ENCODE assay signal across 19 mouse cellular contexts in genomic region chr9:12960337-12960736, GRCm38 (mm10).
DNase-seq lines count a peak whose midpoint lies in the region; ATAC-seq and TF ChIP-seq lines count a peak whose summit lies in the region.
"Had no signal": no experiment of that assay in that cellular context is flagged by ENCODE, and none has a peak within 500 bp of the region (broad histone marks: within the 10 kb centered on the region; RNA-seq: fewer than 3 reads in every experiment).

No protein-coding gene starts in this region.

- no peaks in the 10 kb centered on the region for H3K4me1 ChIP-seq in forebrain, postnatal 0 days (ENCODE audit: insufficient read depth)
- no peaks in the 10 kb centered on the region for H3K4me1 ChIP-seq in forebrain, embryonic 12.5 days
- no peaks in the 10 kb centered on the region for H3K4me1 ChIP-seq in embryonic facial prominence, embryonic 15.5 days
- H3K4me1 ChIP-seq: forebrain, embryonic 13.5 days; heart, embryonic 13.5 days; hindbrain, embryonic 15.5 days had no signal

- no peak for TF ChIP-seq CTCF in forebrain, postnatal 0 days (IDR thresholded peaks at IDR 0.05; ENCODE audit: low read depth)
- TF ChIP-seq CTCF in brain, embryonic 14.5 days (IDR thresholded peaks at IDR 0.05; ENCODE audit: borderline replicate concordance, extremely low read depth, insufficient read depth, insufficient read length), result no peak

- WGBS in forebrain, postnatal 0 days, result 59% methylated on average over 2 of the region's 2 CpGs
- 76% methylated on average over 2 of the region's 2 CpGs for WGBS in forebrain, embryonic 12.5 days
- WGBS in embryonic facial prominence, embryonic 15.5 days, result 36% methylated on average over 2 of the region's 2 CpGs

- no peak for TF ChIP-seq POLR2A in brain, embryonic 14.5 days (IDR thresholded peaks at IDR 0.05; ENCODE audit: borderline replicate concordance, extremely low read depth, insufficient read depth, insufficient read length, poor library complexity, severe bottlenecking)

- H3K27ac ChIP-seq in forebrain, postnatal 0 days (ENCODE audit: low read depth, low read length), result no peak overlapping the region
- no peak overlapping the region for H3K27ac ChIP-seq in forebrain, embryonic 12.5 days
- 0 out of 2 replicates have a peak overlapping the region, but pooled peaks have one; percentile 11 for H3K27ac ChIP-seq in embryonic facial prominence, embryonic 15.5 days (replicated peaks)
- H3K27ac ChIP-seq: forebrain, embryonic 13.5 days; heart, embryonic 13.5 days; hindbrain, embryonic 15.5 days had no signal

- H3K27me3 ChIP-seq in forebrain, postnatal 0 days (ENCODE audit: insufficient read depth, low read length), result no peaks in the 10 kb centered on the region
- no peaks in the 10 kb centered on the region for H3K27me3 ChIP-seq in forebrain, embryonic 12.5 days
- H3K27me3 ChIP-seq in embryonic facial prominence, embryonic 15.5 days, result no peaks in the 10 kb centered on the region
- H3K27me3 ChIP-seq: forebrain, embryonic 13.5 days; heart, embryonic 13.5 days; hindbrain, embryonic 15.5 days had no signal

- no peak overlapping the region for H3K4me2 ChIP-seq in forebrain, postnatal 0 days (ENCODE audit: low read depth)
- H3K4me2 ChIP-seq in forebrain, embryonic 12.5 days, result no peak overlapping the region
- H3K4me2 ChIP-seq in embryonic facial prominence, embryonic 15.5 days (replicated peaks), result no peak overlapping the region
- H3K4me2 ChIP-seq: forebrain, embryonic 13.5 days; heart, embryonic 13.5 days; hindbrain, embryonic 15.5 days had no signal

- H3K9ac ChIP-seq in forebrain, postnatal 0 days, result no peak overlapping the region
- H3K9ac ChIP-seq in forebrain, embryonic 12.5 days, result no peak overlapping the region
- H3K9ac ChIP-seq in embryonic facial prominence, embryonic 15.5 days, result no peak overlapping the region
- H3K9ac ChIP-seq: forebrain, embryonic 13.5 days; heart, embryonic 13.5 days; hindbrain, embryonic 15.5 days had no signal

- ATAC-seq in forebrain, postnatal 0 days, result peak; percentile 79
- ATAC-seq in forebrain, embryonic 12.5 days (ENCODE audit: low FRiP score), result no peak
- ATAC-seq in embryonic facial prominence, embryonic 15.5 days (ENCODE audit: insufficient number of reproducible peaks, low FRiP score, low TSS enrichment, low read depth), result no peak
- ATAC-seq: forebrain, embryonic 13.5 days; intestine, embryonic 16.5 days had no signal

- no peaks in the 10 kb centered on the region for H3K9me3 ChIP-seq in forebrain, postnatal 0 days (ENCODE audit: low read length)
- H3K9me3 ChIP-seq in forebrain, embryonic 12.5 days, result no peaks in the 10 kb centered on the region
- H3K9me3 ChIP-seq in embryonic facial prominence, embryonic 15.5 days (replicated peaks), result no peaks in the 10 kb centered on the region
- H3K9me3 ChIP-seq: forebrain, embryonic 13.5 days; heart, embryonic 13.5 days; hindbrain, embryonic 15.5 days had no signal

- DNase-seq in forebrain, postnatal 0 days, result peak; percentile 55
- peak; percentile 4 to 23 for DNase-seq in layer of hippocampus, postnatal 14 days (ENCODE audit: low spot score in 2 of 2)
- no peak for DNase-seq in layer of hippocampus, adult 8-10 months (ENCODE audit: low spot score in 2 of 2)
- DNase-seq in brain, embryonic 14.5 days (ENCODE audit: low read depth), result peak; percentile 23
- DNase-seq in cerebellum, adult 11-12 months, result no peak
- DNase-seq: adrenal gland, adult 2 months; adrenal gland, postnatal 25 days; cerebellum, adult 11 months; cerebellum, adult 9-10 months; cerebellum, postnatal 25 days; gastrocnemius, postnatal 36 days; heart, adult 11 months; heart, postnatal 36 days had no signal

- H3K36me3 ChIP-seq in forebrain, postnatal 0 days (ENCODE audit: insufficient read depth), result no peaks in the 10 kb centered on the region
- no peaks in the 10 kb centered on the region for H3K36me3 ChIP-seq in forebrain, embryonic 12.5 days (replicated peaks)
- no peaks in the 10 kb centered on the region for H3K36me3 ChIP-seq in embryonic facial prominence, embryonic 15.5 days
- H3K36me3 ChIP-seq: heart, embryonic 13.5 days; hindbrain, embryonic 15.5 days had no signal

- H3K4me3 ChIP-seq in forebrain, postnatal 0 days (ENCODE audit: low read depth, low read length), result no peak overlapping the region
- H3K4me3 ChIP-seq in forebrain, embryonic 12.5 days (replicated peaks), result no peak overlapping the region
- H3K4me3 ChIP-seq in embryonic facial prominence, embryonic 15.5 days (replicated peaks), result no peak overlapping the region
- H3K4me3 ChIP-seq: forebrain, embryonic 13.5 days; heart, embryonic 13.5 days; hindbrain, embryonic 15.5 days had no signal

Comparison
In these comparisons a context has a peak if more than half of its experiments do, and no peak if none do; other contexts are left out.
1. DNase-seq: peak in forebrain, postnatal 0 days (single experiment), layer of hippocampus, postnatal 14 days (2 of 2) and brain, embryonic 14.5 days (single experiment); none in layer of hippocampus, adult 8-10 months (0 of 2) and cerebellum, adult 11-12 months (single experiment).